Mouse (Mus musculus) ES-E14 (cell line): Measurements from ENCODE around the gene Cd19.

Experiments
- CHD2 ChIP-seq: IDR thresholded peaks from 2 replicates; pipeline ENCODE4 v1.6.1; 2014; ENCODE audit warnings: mild to moderate bottlenecking, low read depth, low read length, inconsistent platforms
- ZC3H11A ChIP-seq: IDR thresholded peaks from 2 replicates; pipeline ENCODE4 v1.6.1; 2012; ENCODE audit warnings: low read depth, mild to moderate bottlenecking, inconsistent platforms, low read length, borderline replicate concordance

- TF ChIP-seq ZC3H11A (no peak), CHD2 (no peak)
Measured at GRCm38 (mm10) chr7:126452244-126452643, 37.6 kb upstream of the Cd19 start.
